ENCODE assay signal across 21 mouse cellular contexts in genomic region chr4:45849419-45849818, GRCm38 (mm10). TPM values are rescaled to one million over a fixed set of nuclear protein-coding genes. Genes with fewer than 3 reads are reported as not detected.
DNase-seq lines count a peak whose midpoint lies in the region; ATAC-seq lines count a peak whose summit lies in the region.
"Had no signal": no experiment of that assay in that cellular context is flagged by ENCODE, and none has a peak within 500 bp of the region (broad histone marks: within the 10 kb centered on the region; RNA-seq: fewer than 3 reads in every experiment).

No protein-coding gene starts in this region.

- no peaks in the 10 kb centered on the region for H3K36me3 ChIP-seq in neural tube, embryonic 12.5 days
- no peaks in the 10 kb centered on the region for H3K36me3 ChIP-seq in neural tube, embryonic 15.5 days
- H3K36me3 ChIP-seq in intestine, embryonic 16.5 days (ENCODE audit: control insufficient read depth, insufficient read depth, low read length) = no peaks in the 10 kb centered on the region
- H3K36me3 ChIP-seq in liver, embryonic 12.5 days = no peaks in the 10 kb centered on the region
- H3K36me3 ChIP-seq: heart, embryonic 12.5 days; kidney, embryonic 15.5 days had no signal

- H3K4me1 ChIP-seq in neural tube, embryonic 12.5 days = peaks cover 29% of the 10 kb centered on the region
- peaks cover 13% of the 10 kb centered on the region for H3K4me1 ChIP-seq in neural tube, embryonic 15.5 days
- peaks cover 24% of the 10 kb centered on the region for H3K4me1 ChIP-seq in intestine, embryonic 16.5 days (ENCODE audit: control insufficient read depth, insufficient read depth, low read length)
- H3K4me1 ChIP-seq in liver, embryonic 12.5 days = no peaks in the 10 kb centered on the region; the same call in 1 of the 2 replicates

- no peak for ATAC-seq in neural tube, embryonic 12.5 days (ENCODE audit: low FRiP score, low read depth)
- no peak for ATAC-seq in neural tube, embryonic 15.5 days (ENCODE audit: low FRiP score)
- no peak for ATAC-seq in intestine, embryonic 16.5 days
- ATAC-seq in liver, embryonic 12.5 days = no peak
- ATAC-seq in frontal cortex, adult (ENCODE audit: low TSS enrichment) = no peak
- ATAC-seq: forebrain, embryonic 13.5 days; lung, postnatal 0 days had no signal

- WGBS in neural tube, embryonic 12.5 days = 10% methylated on average over 1 of the region's 1 CpGs
- WGBS in neural tube, embryonic 15.5 days = 18% methylated on average over 1 of the region's 1 CpGs
- 52% methylated on average over 1 of the region's 1 CpGs for WGBS in intestine, embryonic 16.5 days
- WGBS in liver, embryonic 12.5 days (ENCODE audit: insufficient replicate concordance) = 28% methylated on average over 1 of the region's 1 CpGs

- no peak overlapping the region for H3K9ac ChIP-seq in neural tube, embryonic 12.5 days
- H3K9ac ChIP-seq in neural tube, embryonic 15.5 days (replicated peaks) = no peak overlapping the region
- peak overlapping the region; percentile 54 for H3K9ac ChIP-seq in intestine, embryonic 16.5 days (ENCODE audit: low read depth, low read length)
- no peak overlapping the region for H3K9ac ChIP-seq in liver, embryonic 12.5 days
- H3K9ac ChIP-seq: forebrain, embryonic 13.5 days; heart, embryonic 12.5 days; kidney, embryonic 15.5 days had no signal

- H3K4me3 ChIP-seq in neural tube, embryonic 12.5 days = no peak overlapping the region
- no peak overlapping the region for H3K4me3 ChIP-seq in neural tube, embryonic 15.5 days (replicated peaks)
- peak overlapping the region; percentile 42 for H3K4me3 ChIP-seq in intestine, embryonic 16.5 days (ENCODE audit: low read length)
- H3K4me3 ChIP-seq in liver, embryonic 12.5 days = no peak overlapping the region
- H3K4me3 ChIP-seq: forebrain, embryonic 13.5 days; heart, embryonic 12.5 days had no signal

- H3K27me3 ChIP-seq in neural tube, embryonic 12.5 days (replicated peaks) = no peaks in the 10 kb centered on the region
- no peaks in the 10 kb centered on the region for H3K27me3 ChIP-seq in neural tube, embryonic 15.5 days (replicated peaks)
- H3K27me3 ChIP-seq in intestine, embryonic 16.5 days (replicated peaks; ENCODE audit: control insufficient read depth, insufficient read depth, low read length) = no peaks in the 10 kb centered on the region
- peaks cover 35% of the 10 kb centered on the region for H3K27me3 ChIP-seq in liver, embryonic 12.5 days (replicated peaks)

- H3K27ac ChIP-seq in neural tube, embryonic 12.5 days = no peak overlapping the region
- no peak overlapping the region for H3K27ac ChIP-seq in neural tube, embryonic 15.5 days (replicated peaks)
- peak overlapping the region; percentile 89 for H3K27ac ChIP-seq in intestine, embryonic 16.5 days (ENCODE audit: low read length)
- no peak overlapping the region for H3K27ac ChIP-seq in liver, embryonic 12.5 days
- H3K27ac ChIP-seq: forebrain, embryonic 13.5 days had no signal

- no peaks in the 10 kb centered on the region for H3K9me3 ChIP-seq in neural tube, embryonic 12.5 days
- no peaks in the 10 kb centered on the region for H3K9me3 ChIP-seq in neural tube, embryonic 15.5 days (replicated peaks)
- H3K9me3 ChIP-seq in intestine, embryonic 16.5 days (ENCODE audit: control insufficient read depth, low read length) = no peaks in the 10 kb centered on the region
- no peaks in the 10 kb centered on the region for H3K9me3 ChIP-seq in liver, embryonic 12.5 days (replicated peaks)
- H3K9me3 ChIP-seq: forebrain, embryonic 13.5 days; heart, embryonic 12.5 days; kidney, embryonic 15.5 days had no signal

- peak overlapping the region; percentile 36; the same call in 1 of the 2 replicates for H3K4me2 ChIP-seq in neural tube, embryonic 12.5 days (replicated peaks)
- H3K4me2 ChIP-seq in neural tube, embryonic 15.5 days = no peak overlapping the region
- H3K4me2 ChIP-seq in intestine, embryonic 16.5 days (ENCODE audit: low read depth, low read length) = peak overlapping the region; percentile 43
- H3K4me2 ChIP-seq in liver, embryonic 12.5 days = peak overlapping the region; percentile 34; the same call in 1 of the 2 replicates
- H3K4me2 ChIP-seq: forebrain, embryonic 13.5 days; heart, embryonic 12.5 days had no signal

- no peak for DNase-seq in ovary, postnatal 36 days (ENCODE audit: low spot score)
- DNase-seq in gastrocnemius, postnatal 10 days = no peak
- DNase-seq: adrenal gland, postnatal 10 days; cerebellum, adult 9-10 months; layer of hippocampus, postnatal 36 days; retina, postnatal 1 day; right cerebral cortex, postnatal 4 days; thymus, postnatal 25 days had no signal

RNA-seq across cellular contexts. Expression of gene Stra6l, which starts 1.0 kb away (rescaled TPM):
- polyA plus RNA-seq in neural tube, embryonic 12.5 days (2016; fragmentation: Nextera tagmentation; extraction: Ambion mirVana) = 7.3 and 7.8 TPM in 2 replicates
- polyA plus RNA-seq in neural tube, embryonic 15.5 days (2015; fragmentation: Nextera tagmentation; extraction: Ambion mirVana) = 0.50 and 1.1 TPM in 2 replicates
- polyA plus RNA-seq in intestine, embryonic 16.5 days (2015; fragmentation: Nextera tagmentation; extraction: Ambion mirVana) = 9.7 and 13.3 TPM in 2 replicates
- 2.5 and 3.0 TPM in 2 replicates for polyA plus RNA-seq in liver, embryonic 12.5 days (2016; fragmentation: Nextera tagmentation; extraction: Ambion mirVana)
- total RNA-seq in gastrocnemius, postnatal 10 days (2021) = under 1 TPM in 1 of 2 experiments, not detected in 1; 0.14 TPM
- total RNA-seq: heart, postnatal 25 days; layer of hippocampus, postnatal 36 days; left cerebral cortex, postnatal 36 days; megakaryocyte-erythroid progenitor cell, adult 5-6 weeks had no signal

RNA-seq across cellular contexts. Expression of gene Igfbpl1, which starts 22.7 kb away (rescaled TPM):
- 63.2 and 74.6 TPM in 2 replicates for polyA plus RNA-seq in neural tube, embryonic 12.5 days (2016; fragmentation: Nextera tagmentation; extraction: Ambion mirVana)
- polyA plus RNA-seq in neural tube, embryonic 15.5 days (2015; fragmentation: Nextera tagmentation; extraction: Ambion mirVana) = 14.2 and 24.7 TPM in 2 replicates
- polyA plus RNA-seq in intestine, embryonic 16.5 days (2015; fragmentation: Nextera tagmentation; extraction: Ambion mirVana) = 0.24 and 0.34 TPM in 2 replicates
- not detected in 2 replicates for polyA plus RNA-seq in liver, embryonic 12.5 days (2016; fragmentation: Nextera tagmentation; extraction: Ambion mirVana)
- under 1 TPM in 1 of 2 experiments, not detected in 1; 0.11 TPM for total RNA-seq in gastrocnemius, postnatal 10 days (2021)
- total RNA-seq: megakaryocyte-erythroid progenitor cell, adult 5-6 weeks had no signal
- polyA plus RNA-seq: lung, postnatal 0 days had no signal

RNA-seq across cellular contexts. Expression of gene Ccdc180, which starts 40.7 kb away (rescaled TPM):
- 0.05 TPM in 1 of 2 replicates, not detected in the other for polyA plus RNA-seq in neural tube, embryonic 12.5 days (2016; fragmentation: Nextera tagmentation; extraction: Ambion mirVana)
- 0.27 and 0.38 TPM in 2 replicates for polyA plus RNA-seq in neural tube, embryonic 15.5 days (2015; fragmentation: Nextera tagmentation; extraction: Ambion mirVana)
- 0.15 and 0.16 TPM in 2 replicates for polyA plus RNA-seq in intestine, embryonic 16.5 days (2015; fragmentation: Nextera tagmentation; extraction: Ambion mirVana)
- polyA plus RNA-seq in liver, embryonic 12.5 days (2016; fragmentation: Nextera tagmentation; extraction: Ambion mirVana) = 0.12 and 0.13 TPM in 2 replicates
- total RNA-seq in gastrocnemius, postnatal 10 days (2021) = not detected
- total RNA-seq: ES-E14; heart, postnatal 25 days had no signal

RNA-seq across cellular contexts. Expression of gene Aldh1b1, which starts 50.6 kb away (rescaled TPM):
- 11.0 and 11.4 TPM in 2 replicates for polyA plus RNA-seq in neural tube, embryonic 12.5 days (2016; fragmentation: Nextera tagmentation; extraction: Ambion mirVana)
- polyA plus RNA-seq in neural tube, embryonic 15.5 days (2015; fragmentation: Nextera tagmentation; extraction: Ambion mirVana) = 18.7 and 36.7 TPM in 2 replicates
- 638 and 702 TPM in 2 replicates for polyA plus RNA-seq in intestine, embryonic 16.5 days (2015; fragmentation: Nextera tagmentation; extraction: Ambion mirVana)
- 29.0 and 30.8 TPM in 2 replicates for polyA plus RNA-seq in liver, embryonic 12.5 days (2016; fragmentation: Nextera tagmentation; extraction: Ambion mirVana)
- total RNA-seq in gastrocnemius, postnatal 10 days (2021) = 1 to 10 TPM; 1.8 to 2.5 TPM

Comparison
In these comparisons a context has a peak if more than half of its experiments do, and no peak if none do; other contexts are left out.
1. RNA of gene Igfbpl1, which starts 22.7 kb away (polyA plus RNA-seq): 63.2 to 74.6 TPM in neural tube, embryonic 12.5 days and 14.2 to 24.7 TPM in neural tube, embryonic 15.5 days; 0.24 to 0.34 TPM in intestine, embryonic 16.5 days and not detected in liver, embryonic 12.5 days; every median in the first group is over 10 times any median in the second.